Mouse (Mus musculus): Measurements from ENCODE around the gene Trdmt1.

Trdmt1 gene

GRCm38 (mm10) chr2:13500298-13500999 is 44.0 kb downstream of the Trdmt1 start:
- DNase-seq (ENCODE audit: low read depth, low spot score): no peak

GRCm38 (mm10) chr2:13499196-13499595 is 45.3 kb downstream of the Trdmt1 start:
- DNase-seq (ENCODE audit: low read depth, low spot score): no peak

- no peak for DNase-seq (ENCODE audit: low read depth, low spot score)
These were observed 48.4 kb downstream of the Trdmt1 start for GRCm38 (mm10) chr2:13496087-13496486.

GRCm38 (mm10) chr2:13492927-13493326 is 51.5 kb downstream of the Trdmt1 start:
- DNase-seq (ENCODE audit: low read depth, low spot score): no peak

- DNase-seq (ENCODE audit: low read depth, low spot score): no peak
These were observed 52.7 kb downstream of the Trdmt1 start, which contains the start of gene Cubn for GRCm38 (mm10) chr2:13491734-13492133. Gene Cubn (minus strand): TSS chr2:13491813.

- no peak for DNase-seq (ENCODE audit: low read depth, low spot score)
These were observed 54.0 kb downstream of the Trdmt1 start for GRCm38 (mm10) chr2:13490480-13490879.

GRCm38 (mm10) chr2:13486470-13486869 is 58.0 kb downstream of the Trdmt1 start:
- no peak for DNase-seq (ENCODE audit: low read depth, low spot score)

GRCm38 (mm10) chr2:13484566-13484965 is 59.9 kb downstream of the Trdmt1 start:
- no peak for DNase-seq (ENCODE audit: low read depth, low spot score)

- no peak for DNase-seq (ENCODE audit: low read depth, low spot score)
These were observed 63.7 kb downstream of the Trdmt1 start for GRCm38 (mm10) chr2:13480744-13481143.

GRCm38 (mm10) chr2:13479165-13479564 is 65.3 kb downstream of the Trdmt1 start:
- DNase-seq (ENCODE audit: low read depth, low spot score): no peak

GRCm38 (mm10) chr2:13470108-13470507 is 74.4 kb downstream of the Trdmt1 start:
- DNase-seq (ENCODE audit: low read depth, low spot score): no peak

GRCm38 (mm10) chr2:13469641-13470040 is 74.8 kb downstream of the Trdmt1 start:
- DNase-seq (ENCODE audit: low read depth, low spot score): no peak

- no peak for DNase-seq (ENCODE audit: low read depth, low spot score)
These were observed 77.8 kb downstream of the Trdmt1 start for GRCm38 (mm10) chr2:13466685-13467084.

Measured in skeletal muscle tissue, adult 2 months (tissue).